Mouse (Mus musculus) forebrain, embryonic 15.5 days (tissue): ENCODE measurements around the gene Pappa. TPM values are rescaled to one million over a fixed set of nuclear protein-coding genes. Genes with fewer than 3 reads are reported as not detected.
A peak's percentile ranks its signal among the peaks of the same experiment; 100 is the strongest.

ENCODE experiments used
- ATAC-seq: fragments of 200-750 bp; cut with Nextera tagmentation; replicated peaks from 2 replicates; pipeline ENCODE4 v1.8.0; 2017; ENCODE audit warnings: mild to moderate bottlenecking, moderate TSS enrichment, moderate library complexity
- H3K27ac ChIP-seq: fragments of 300-500 bp; sonication (generic); replicated peaks from 2 replicates; pipeline ENCODE4 v1.5.1; 2015; ENCODE audit warnings: mild to moderate bottlenecking, inconsistent platforms
- H3K27me3 ChIP-seq: fragments of 300-500 bp; sonication (generic); 2 replicates; pipeline ENCODE4 v1.6.1; 2015; ENCODE audit warnings: inconsistent platforms
- H3K36me3 ChIP-seq: fragments of 300-500 bp; sonication (generic); 2 replicates; pipeline ENCODE4 v1.6.1; 2015; ENCODE audit warnings: mild to moderate bottlenecking, inconsistent platforms
- H3K4me1 ChIP-seq: fragments of 300-500 bp; sonication (generic); 2 replicates; pipeline ENCODE4 v1.6.1; 2015; ENCODE audit warnings: inconsistent platforms
- H3K4me2 ChIP-seq: fragments of 300-500 bp; sonication (generic); replicated peaks from 2 replicates; pipeline ENCODE4 v1.6.1; 2015; ENCODE audit warnings: mild to moderate bottlenecking, inconsistent platforms
- H3K4me3 ChIP-seq: fragments of 300-500 bp; sonication (generic); 2 replicates; pipeline ENCODE4 v1.5.1; 2015; ENCODE audit warnings: mild to moderate bottlenecking, inconsistent platforms
- H3K9ac ChIP-seq: fragments of 300-500 bp; sonication (generic); replicated peaks from 2 replicates; pipeline ENCODE4 v1.6.1; 2015; ENCODE audit warnings: mild to moderate bottlenecking, inconsistent platforms
- H3K9me3 ChIP-seq: fragments of 300-500 bp; sonication (generic); 2 replicates; pipeline ENCODE4 v1.6.1; 2016; ENCODE audit warnings: inconsistent platforms
- WGBS: fragments of 180-500 bp; shearing (Covaris S2); methylation state at CpG from one replicate; pipeline ENCODE4 v1.1.7; 2015; ENCODE audit warnings: mixed read lengths; 5-methylcytosine and 5-hydroxymethylcytosine counted together
- polyA plus RNA-seq: library from polyadenylated mRNA; unstranded; fragments of >200 nt; fragmentation: Nextera tagmentation; extraction: Ambion mirVana; gene quantifications from 2 replicates; pipeline ENCODE4 v1.2.1, GENCODE M21; 2015

Gene Pappa
- polyA plus RNA-seq: 0.39 and 0.42 TPM in 2 replicates

GRCm38 (mm10) chr4:65123741-65124224, at the start of gene Pappa:
Pappa (plus strand) TSS chr4:65124174.
- H3K4me2 ChIP-seq: peak within 1 kb of the TSS; percentile 95
- H3K36me3 ChIP-seq: no peaks in the 10 kb centered on the region
- H3K4me3 ChIP-seq: peak within 1 kb of the TSS; percentile 53
- under 1% methylated on average over 16 of the region's 16 CpGs for WGBS
- H3K27me3 ChIP-seq: peaks cover 21% of the 10 kb centered on the region; the same call in 1 of the 2 replicates
- H3K27ac ChIP-seq: no peak within 1 kb of the TSS
- ATAC-seq: no peak
- H3K4me1 ChIP-seq: peaks cover 41% of the 10 kb centered on the region
- H3K9ac ChIP-seq: peak within 1 kb of the TSS; percentile 51
- no peaks in the 10 kb centered on the region for H3K9me3 ChIP-seq

- Histone ChIP-seq H3K9me3 (no peaks in the 10 kb centered on the region), H3K27me3 (no peaks in the 10 kb centered on the region), H3K4me3 (no peak overlapping the region), H3K9ac (no peak overlapping the region), H3K4me1 (no peaks in the 10 kb centered on the region), H3K27ac (no peak overlapping the region), H3K36me3 (no peaks in the 10 kb centered on the region), H3K4me2 (no peak overlapping the region)
- WGBS: 91% methylated on average over 6 of the region's 6 CpGs
- ATAC-seq: no peak
Measured at GRCm38 (mm10) chr4:65077906-65078615, 45.9 kb upstream of the Pappa start.

GRCm38 (mm10) chr4:65086864-65087263, 37.1 kb upstream of the Pappa start:
- Histone ChIP-seq H3K4me2 (no peak overlapping the region), H3K4me3 (no peak overlapping the region), H3K9me3 (no peaks in the 10 kb centered on the region), H3K27me3 (no peaks in the 10 kb centered on the region), H3K27ac (no peak overlapping the region), H3K4me1 (no peaks in the 10 kb centered on the region), H3K36me3 (no peaks in the 10 kb centered on the region), H3K9ac (no peak overlapping the region)
- 85% methylated on average over 1 of the region's 1 CpGs for WGBS
- no peak for ATAC-seq

GRCm38 (mm10) chr4:65087592-65087991, 36.4 kb upstream of the Pappa start:
- ATAC-seq: no peak
- 86% methylated on average over 5 of the region's 5 CpGs for WGBS
- Histone ChIP-seq H3K4me1 (no peaks in the 10 kb centered on the region), H3K36me3 (no peaks in the 10 kb centered on the region), H3K4me3 (no peak overlapping the region), H3K9me3 (no peaks in the 10 kb centered on the region), H3K27ac (no peak overlapping the region), H3K9ac (no peak overlapping the region), H3K4me2 (no peak overlapping the region), H3K27me3 (no peaks in the 10 kb centered on the region)

- Histone ChIP-seq H3K4me2 (no peak overlapping the region), H3K9me3 (no peaks in the 10 kb centered on the region), H3K4me1 (no peaks in the 10 kb centered on the region), H3K27ac (no peak overlapping the region), H3K4me3 (no peak overlapping the region), H3K36me3 (no peaks in the 10 kb centered on the region), H3K27me3 (no peaks in the 10 kb centered on the region), H3K9ac (no peak overlapping the region)
- WGBS: 5% methylated on average over 1 of the region's 1 CpGs
- no peak for ATAC-seq
Measured at GRCm38 (mm10) chr4:65092191-65092590, 31.8 kb upstream of the Pappa start.

- Histone ChIP-seq H3K4me3 (no peak overlapping the region), H3K27me3 (peaks cover 12% of the 10 kb centered on the region; the same call in 1 of the 2 replicates), H3K4me1 (peaks cover 22% of the 10 kb centered on the region), H3K9ac (no peak overlapping the region), H3K36me3 (no peaks in the 10 kb centered on the region), H3K27ac (no peak overlapping the region), H3K9me3 (no peaks in the 10 kb centered on the region), H3K4me2 (no peak overlapping the region)
- 84% methylated on average over 1 of the region's 1 CpGs for WGBS
- ATAC-seq: no peak
Measured at GRCm38 (mm10) chr4:65120329-65120728, 3.6 kb upstream of the Pappa start.

- 3% methylated on average over 2 of the region's 2 CpGs for WGBS
- no peaks in the 10 kb centered on the region for H3K36me3 ChIP-seq
- H3K27ac ChIP-seq: no peak overlapping the region
- H3K27me3 ChIP-seq: peaks cover 14% of the 10 kb centered on the region; the same call in 1 of the 2 replicates
- H3K4me2 ChIP-seq: peak overlapping the region; percentile 95
- no peak for ATAC-seq
- peaks cover 41% of the 10 kb centered on the region for H3K4me1 ChIP-seq
- H3K9me3 ChIP-seq: no peaks in the 10 kb centered on the region
- no peak overlapping the region for H3K4me3 ChIP-seq
- H3K9ac ChIP-seq: no peak overlapping the region
Measured at GRCm38 (mm10) chr4:65122841-65123240, 1.1 kb upstream of the Pappa start.

- ATAC-seq: peak; percentile 53
- Histone ChIP-seq H3K4me3 (peak overlapping the region; percentile 53), H3K9ac (peak overlapping the region; percentile 51), H3K4me1 (peaks cover 41% of the 10 kb centered on the region), H3K36me3 (no peaks in the 10 kb centered on the region), H3K27me3 (peaks cover 21% of the 10 kb centered on the region; the same call in 1 of the 2 replicates), H3K4me2 (peak overlapping the region; percentile 95), H3K27ac (no peak overlapping the region), H3K9me3 (no peaks in the 10 kb centered on the region)
- under 1% methylated on average over 77 of the region's 80 CpGs for WGBS
Measured at GRCm38 (mm10) chr4:65124369-65125151, 586 bp downstream of the Pappa start.

GRCm38 (mm10) chr4:65125341-65126332, 1.7 kb downstream of the Pappa start:
- Histone ChIP-seq H3K9me3 (no peaks in the 10 kb centered on the region), H3K27me3 (peaks cover 21% of the 10 kb centered on the region; the same call in 1 of the 2 replicates)
- WGBS: 0% methylated on average over 30 of the region's 30 CpGs

GRCm38 (mm10) chr4:65126451-65127290, 2.7 kb downstream of the Pappa start:
- Histone ChIP-seq H3K36me3 (no peaks in the 10 kb centered on the region), H3K27me3 (peaks cover 21% of the 10 kb centered on the region; the same call in 1 of the 2 replicates), H3K4me3 (peak overlapping the region; percentile 53), H3K4me1 (peaks cover 41% of the 10 kb centered on the region), H3K4me2 (peak overlapping the region; percentile 95), H3K9me3 (no peaks in the 10 kb centered on the region), H3K27ac (no peak overlapping the region), H3K9ac (peak overlapping the region; percentile 32; the same call in 1 of the 2 replicates)
- 1% methylated on average over 23 of the region's 23 CpGs for WGBS
- peak; percentile 50; the same call in 1 of the 2 replicates for ATAC-seq

More at GRCm38 (mm10) chr4:65125341-65126332, 1.7 kb downstream of the Pappa start:
- peak overlapping the region; percentile 95 for H3K4me2 ChIP-seq
- peak; percentile 44 for ATAC-seq
- peak overlapping the region; percentile 35; the same call in 1 of the 2 replicates for H3K9ac ChIP-seq
- H3K4me1 ChIP-seq: peaks cover 41% of the 10 kb centered on the region
- H3K4me3 ChIP-seq: peak overlapping the region; percentile 53
- no peaks in the 10 kb centered on the region for H3K36me3 ChIP-seq
- no peak overlapping the region for H3K27ac ChIP-seq
